Mouse (Mus musculus): Measurements from ENCODE around the gene Olfr988. TPM values are rescaled to one million over a fixed set of nuclear protein-coding genes. Genes with fewer than 3 reads are reported as not detected.
"Not testable (repeated sequence)": the region's sequence is repeated elsewhere in the genome, so short reads cannot be mapped to it uniquely, and the experiment has no call there.

Olfr988 gene
- total RNA-seq (2021), result not detected
- long read RNA-seq, experiment 1, result 0 reads
- long read RNA-seq, experiment 2, result 0 reads

DNA sequence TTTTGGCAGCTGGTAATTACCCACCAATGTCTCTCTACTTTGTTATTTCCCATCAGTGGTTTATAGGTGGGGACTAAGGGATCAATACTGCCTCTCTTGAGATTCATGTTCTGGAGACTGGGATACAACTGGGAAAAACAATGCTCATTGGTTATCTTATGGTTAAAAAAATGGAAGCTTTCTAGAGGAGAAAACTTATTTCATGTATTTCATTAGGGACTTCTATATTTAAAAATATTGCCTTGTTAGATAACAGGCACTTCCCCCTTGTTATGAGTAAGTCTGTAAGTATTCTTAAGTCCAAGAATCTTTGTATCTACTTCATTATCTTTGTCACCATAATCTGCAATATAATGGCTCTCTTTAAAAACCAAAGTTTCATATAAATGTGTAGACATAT is at the start of gene Olfr988:
Olfr988 (minus strand) TSS at position 101 of the 400 bp plus-strand sequence.
- not testable (repeated sequence) for DNase-seq (ENCODE audit: low spot score in 2 of 2)

DNA sequence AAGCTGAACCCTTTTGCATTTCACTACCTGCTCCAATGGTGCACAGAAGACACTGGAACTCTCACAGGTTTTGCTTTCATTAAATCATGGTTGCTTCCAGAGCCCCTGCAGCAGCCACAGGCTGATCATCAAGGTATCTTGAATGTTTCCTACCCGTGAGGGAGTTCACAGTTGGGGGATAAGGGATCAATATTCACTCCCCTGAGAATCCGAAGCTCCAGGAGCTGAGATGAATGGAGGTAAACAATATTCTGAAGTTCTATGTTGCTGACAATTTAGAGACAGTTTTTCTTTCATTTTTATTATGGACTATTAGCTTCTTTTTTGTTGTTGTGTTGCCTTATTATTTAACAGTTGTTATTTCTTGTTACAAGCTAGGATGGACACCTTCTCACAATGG is 46.3 kb upstream of the Olfr988 start, which contains the start of gene Olfr992:
Olfr992 (minus strand) TSS at position 101 of the 400 bp plus-strand sequence.
- DNase-seq (ENCODE audit: low spot score in 2 of 2), result no peak

DNA sequence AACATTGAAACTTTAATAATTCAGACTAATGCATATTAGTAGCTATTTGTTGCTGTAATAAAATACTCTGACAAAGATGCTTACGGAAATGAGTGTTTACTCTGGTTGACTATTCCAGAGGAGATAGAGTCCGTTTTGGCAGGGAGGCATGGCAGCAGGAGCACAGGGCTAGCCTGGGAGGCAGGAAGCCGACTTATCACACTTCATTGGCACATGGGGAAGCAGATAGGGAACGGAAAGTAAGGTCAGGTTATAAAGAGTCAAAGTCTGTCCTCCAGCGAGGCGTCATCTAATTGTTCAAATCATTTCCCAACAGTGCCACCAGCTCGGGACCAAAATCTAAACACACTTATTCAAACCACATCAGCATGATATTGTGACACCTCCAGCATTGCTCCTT is 23.1 kb downstream of the Olfr988 start:
- no peak for DNase-seq (ENCODE audit: low spot score in 2 of 2)

DNA sequence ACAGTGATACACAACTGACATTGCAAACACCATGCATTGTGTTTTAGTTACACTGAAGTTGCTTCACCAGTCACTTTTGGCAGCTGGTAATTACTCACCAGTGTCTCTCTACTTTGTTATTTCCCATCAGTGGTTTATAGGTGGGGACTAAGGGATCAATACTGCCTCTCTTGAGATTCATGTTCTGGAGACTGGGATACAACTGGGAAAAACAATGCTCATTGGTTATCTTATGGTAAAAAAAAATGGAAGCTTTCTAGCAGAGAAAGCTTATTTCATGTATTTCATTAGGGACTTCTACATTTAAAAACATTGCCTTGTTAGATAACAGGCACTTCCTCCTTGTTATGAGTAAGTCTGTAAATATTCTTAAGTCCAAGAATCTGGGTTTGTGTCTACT is 23.8 kb downstream of the Olfr988 start, which contains the start of gene Olfr987:
Olfr987 (minus strand) TSS at position 101 of the 400 bp plus-strand sequence.
- DNase-seq (ENCODE audit: low spot score in 2 of 2), result not testable (repeated sequence)

DNA sequence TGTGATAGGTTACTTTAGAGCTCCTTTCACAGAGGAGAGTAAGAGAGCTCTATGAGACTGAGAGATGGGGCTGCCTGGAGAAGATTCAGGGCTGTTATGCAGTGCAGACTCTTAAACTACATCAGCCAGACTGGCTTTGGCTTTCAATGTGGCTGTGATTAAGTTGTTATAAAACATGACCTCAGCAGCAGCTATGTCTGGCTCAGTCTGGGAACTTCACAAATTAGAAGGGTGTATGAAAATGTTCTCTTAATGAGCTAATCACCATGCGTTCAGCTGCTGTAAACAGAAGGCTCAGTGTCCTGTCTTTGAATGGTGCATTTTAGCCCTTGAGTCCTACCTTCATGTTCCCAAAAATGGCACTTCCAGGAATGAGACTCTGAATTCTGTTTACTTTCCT is 43.9 kb downstream of the Olfr988 start:
- DNase-seq (ENCODE audit: low spot score in 2 of 2), result no peak

Other genes starting within 250 kb of the Olfr988 start
- gene Aplnr, start 227.0 kb downstream of the Olfr988 start, total RNA-seq (2021), result 1 to 10 TPM; 4.2 to 7.1 TPM
- gene Lrrc55, start 166.0 kb downstream of the Olfr988 start, total RNA-seq (2021), result 10 to 100 TPM; 17.0 to 20.0 TPM
- not detected for gene Olfr987, start 23.9 kb downstream of the Olfr988 start, total RNA-seq (2021)
- gene Olfr992, start 46.2 kb upstream of the Olfr988 start, total RNA-seq (2021), result not detected
- not detected for gene Olfr993, start 51.6 kb upstream of the Olfr988 start, total RNA-seq (2021)
- not detected for gene Olfr994, start 73.2 kb upstream of the Olfr988 start, total RNA-seq (2021)
- gene Olfr995, start 80.4 kb upstream of the Olfr988 start, total RNA-seq (2021), result not detected
- under 1 TPM; 0.13 to 0.20 TPM for gene 4833423E24Rik, start 155.8 kb upstream of the Olfr988 start, total RNA-seq (2021)
- not detected for gene Olfr996, start 216.0 kb upstream of the Olfr988 start, total RNA-seq (2021)
- gene Olfr998, start 225.7 kb upstream of the Olfr988 start, total RNA-seq (2021), result not detected
- gene Olfr1000, start 248.7 kb upstream of the Olfr988 start, total RNA-seq (2021), result not detected

All from adrenal gland, adult 18-20 months (tissue).